Mouse (Mus musculus) heart, adult 11 months (tissue): ENCODE data around the gene Myef2.

Experiments used
- DNase-seq: peaks from one replicate; pipeline ENCODE4 v3.0.0; 2022

The Myef2 gene

DNA sequence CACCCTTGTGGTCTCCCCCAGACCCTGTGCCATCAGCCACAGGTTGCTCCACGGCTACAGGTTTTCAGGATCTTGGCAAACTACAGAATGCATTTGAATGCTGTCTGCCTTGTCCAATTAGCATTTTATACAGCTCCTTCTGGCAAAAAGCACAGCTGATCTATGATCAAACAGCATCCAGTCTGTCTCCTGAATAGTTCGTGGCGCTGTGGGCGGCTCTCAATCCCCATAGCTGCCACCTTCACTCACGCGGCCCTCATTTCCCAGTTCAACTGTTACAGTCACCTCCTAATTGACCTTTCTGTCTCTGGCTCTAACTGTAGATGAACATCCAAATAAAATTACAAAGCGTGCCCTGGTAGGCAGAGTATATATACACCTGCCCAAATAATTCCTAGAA lies 56.1 kb downstream of the Myef2 start:
- DNase-seq: peak; percentile 66

GRCm38 (mm10) chr2:125062944-125063343 lies 60.5 kb downstream of the Myef2 start:
- DNase-seq: no peak

GRCm38 (mm10) chr2:125061451-125061850 lies 62.0 kb downstream of the Myef2 start:
- DNase-seq: no peak

- DNase-seq: no peak
Observed at GRCm38 (mm10) chr2:125057250-125057815, 66.1 kb downstream of the Myef2 start.

DNA sequence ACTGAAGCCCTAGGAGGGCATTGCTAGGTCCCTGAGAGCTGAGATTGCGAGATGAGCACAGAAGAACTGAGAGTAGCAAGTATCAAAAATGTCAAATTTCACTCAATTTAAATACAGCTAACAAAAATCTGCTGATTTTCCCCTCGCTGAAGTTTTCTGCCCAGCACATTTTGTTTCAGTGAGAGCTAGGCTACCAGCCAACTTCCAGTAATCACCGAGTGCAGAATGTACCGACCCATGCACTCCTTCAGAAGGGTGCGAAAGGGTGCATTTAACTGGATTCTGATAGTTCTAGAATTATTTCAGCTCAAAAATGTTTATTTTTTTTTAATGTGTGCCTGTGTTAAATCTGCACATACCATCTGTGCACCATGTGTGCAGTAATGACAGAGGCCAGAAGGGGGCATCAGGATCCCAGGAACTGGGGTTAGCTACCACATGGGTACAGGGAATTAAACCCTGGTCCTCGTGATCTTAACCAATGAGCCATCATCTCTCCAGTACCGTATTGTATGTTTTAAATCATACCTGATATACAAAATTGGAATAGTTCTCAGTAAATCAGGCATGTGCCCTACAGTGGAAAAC lies 68.1 kb downstream of the Myef2 start:
- no peak for DNase-seq
